Mouse (Mus musculus) heart, postnatal 14 days (tissue): ENCODE measurements around the gene Il11ra1. TPM values are rescaled to one million over a fixed set of nuclear protein-coding genes. Genes with fewer than 3 reads are reported as not detected.
A peak's percentile ranks its signal among the peaks of the same experiment; 100 is the strongest.
"Not testable (repeated sequence)": the region's sequence is repeated elsewhere in the genome, so short reads cannot be mapped to it uniquely, and the experiment has no call there.

Source experiments
- DNase-seq, 2 experiments: peaks; one replicate each; pipeline ENCODE4 v3.0.0; 2021 to 2022
- intact Hi-C: fragments of 180-260 bp; cut with DNase I; formaldehyde crosslinking; loops from one replicate; pipeline ENCODE4 v1.15.1; 2025
- long read RNA-seq, 2 experiments: library from polyadenylated mRNA; stranded (forward); transcript quantifications; one replicate each; pipeline ENCODE4 v2.0.0; 2021
- total RNA-seq, 2 experiments: library from RNA; stranded (reverse); gene quantifications; 2 replicates each; pipeline ENCODE4 v1.2.3; 2021

Gene Il11ra1
- 10 to 100 TPM; 56.9 to 61.0 TPM for total RNA-seq
- long read RNA-seq, experiment 1, transcript Il11ra1-201 (13 exons, 2,009 nt), result major isoform, 121 of 137 reads
- long read RNA-seq, experiment 1, partial matches to known transcripts, result 6 of 137 reads
- long read RNA-seq, experiment 1, other reads (novel, unspliced or antisense), result 9 of 137 reads
- long read RNA-seq, experiment 2, transcript Il11ra1-201 (13 exons, 2,009 nt), result major isoform, 86 of 111 reads
- long read RNA-seq, experiment 2, partial matches to known transcripts, result 9 of 111 reads
- long read RNA-seq, experiment 2, other reads (novel, unspliced or antisense), result 13 of 111 reads

DNA sequence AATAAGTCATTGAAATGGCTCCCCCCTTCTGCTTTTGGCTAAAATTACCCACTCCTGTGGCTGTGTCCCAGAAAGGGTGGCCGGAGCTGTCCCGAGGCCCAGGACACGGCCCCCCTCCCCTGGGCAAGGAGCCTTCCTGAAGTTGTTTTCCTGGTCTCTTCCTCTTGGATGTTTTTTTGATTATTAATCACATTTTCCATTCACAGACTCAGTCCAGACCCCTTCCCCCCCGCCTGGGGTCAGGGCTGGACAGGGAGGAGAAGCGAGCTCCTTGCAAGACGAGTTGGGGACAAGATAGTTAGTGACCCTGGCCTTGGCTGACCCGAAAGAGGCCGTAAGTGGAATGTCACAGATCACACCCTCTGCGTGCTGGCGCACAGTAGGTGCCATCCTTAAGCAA, at the start of gene Il11ra1:
Gene Il11ra1, plus strand, starts transcription at position 207 of the 400 bp plus-strand sequence.
- DNase-seq, intact Hi-C loops: not testable (repeated sequence)

GRCm38 (mm10) chr4:41653296-41653695, 46.5 kb upstream of the Il11ra1 start:
- intact Hi-C loops, result loop anchor here (1.0 to 2.0 kb wide), 3 partner anchors 38 to 185 kb away; no protein-coding TSS in a partner anchor
- DNase-seq, result peak; percentile 75 to 85

DNA sequence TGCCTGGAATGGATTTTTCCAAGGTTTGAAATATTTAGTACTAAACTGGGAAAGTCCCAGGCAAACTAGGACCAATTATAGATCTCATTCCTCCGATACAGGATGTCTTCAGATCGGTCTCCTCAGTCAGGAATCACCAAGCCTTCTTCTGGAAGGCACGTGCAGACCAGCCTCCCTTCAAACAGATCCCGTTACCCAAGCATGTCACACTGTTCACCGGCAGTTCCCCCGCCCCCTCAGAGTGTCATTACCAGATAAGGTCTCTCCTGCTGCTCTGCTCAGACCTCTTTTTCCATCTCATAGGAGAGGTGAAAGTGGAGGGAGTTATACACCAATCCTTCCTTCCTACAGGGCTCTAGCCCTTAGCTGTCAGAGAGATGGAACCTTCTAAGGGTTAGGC, 46.1 kb upstream of the Il11ra1 start:
- DNase-seq, result no peak
- intact Hi-C loops, result loop anchor here (1.0 to 2.0 kb wide), 4 partner anchors 39 to 185 kb away; partner anchors contain the start of gene Cntfr

DNA sequence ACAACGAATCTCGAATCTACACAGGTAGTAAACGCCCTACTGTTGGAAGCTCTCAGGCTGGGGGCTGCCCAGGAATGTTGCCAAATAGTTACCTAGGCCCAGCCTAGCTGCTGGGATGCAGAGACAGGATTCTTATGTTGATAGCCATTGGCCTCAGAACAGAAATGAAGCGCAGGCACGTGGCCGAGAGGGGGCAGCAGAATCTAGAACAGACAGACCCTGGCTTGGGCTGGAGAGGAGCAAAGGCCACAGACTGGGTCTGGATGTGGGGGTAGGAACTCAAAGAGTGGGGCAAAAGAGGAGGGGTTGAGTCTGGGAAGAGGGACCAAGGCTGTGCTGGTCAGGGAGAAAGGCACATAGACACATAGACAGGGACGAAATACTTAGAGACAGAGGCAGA, 45.6 kb upstream of the Il11ra1 start:
- peak; percentile 64 to 75 for DNase-seq
- intact Hi-C loops, result loop anchor here (2.0 kb wide), 1 partner anchor 43 kb away; the partner anchor contains the start of gene Cntfr

DNA sequence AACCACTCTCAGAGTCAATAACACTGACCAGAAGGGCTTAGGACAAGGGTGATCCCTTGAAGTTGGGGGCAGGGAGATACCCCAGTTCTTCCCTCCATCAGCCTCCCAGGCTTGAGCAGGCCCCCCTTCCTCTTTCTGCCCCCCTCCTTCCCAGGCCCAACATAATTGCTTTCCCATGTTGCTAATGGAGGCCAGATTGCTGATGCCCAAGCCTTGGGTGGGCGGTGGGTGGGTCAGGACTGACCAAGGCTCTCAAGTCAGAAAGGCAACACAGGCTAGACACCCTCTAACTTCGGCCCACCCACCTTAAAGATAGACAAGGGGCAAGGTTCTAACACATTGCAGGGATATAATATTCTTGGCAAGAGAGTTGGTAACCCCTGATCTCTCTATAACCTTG, 44.3 kb upstream of the Il11ra1 start:
- no peak for DNase-seq
- intact Hi-C loops, result loop anchor here (2.0 kb wide), 1 partner anchor 41 kb away; the partner anchor contains the start of gene Cntfr

DNA sequence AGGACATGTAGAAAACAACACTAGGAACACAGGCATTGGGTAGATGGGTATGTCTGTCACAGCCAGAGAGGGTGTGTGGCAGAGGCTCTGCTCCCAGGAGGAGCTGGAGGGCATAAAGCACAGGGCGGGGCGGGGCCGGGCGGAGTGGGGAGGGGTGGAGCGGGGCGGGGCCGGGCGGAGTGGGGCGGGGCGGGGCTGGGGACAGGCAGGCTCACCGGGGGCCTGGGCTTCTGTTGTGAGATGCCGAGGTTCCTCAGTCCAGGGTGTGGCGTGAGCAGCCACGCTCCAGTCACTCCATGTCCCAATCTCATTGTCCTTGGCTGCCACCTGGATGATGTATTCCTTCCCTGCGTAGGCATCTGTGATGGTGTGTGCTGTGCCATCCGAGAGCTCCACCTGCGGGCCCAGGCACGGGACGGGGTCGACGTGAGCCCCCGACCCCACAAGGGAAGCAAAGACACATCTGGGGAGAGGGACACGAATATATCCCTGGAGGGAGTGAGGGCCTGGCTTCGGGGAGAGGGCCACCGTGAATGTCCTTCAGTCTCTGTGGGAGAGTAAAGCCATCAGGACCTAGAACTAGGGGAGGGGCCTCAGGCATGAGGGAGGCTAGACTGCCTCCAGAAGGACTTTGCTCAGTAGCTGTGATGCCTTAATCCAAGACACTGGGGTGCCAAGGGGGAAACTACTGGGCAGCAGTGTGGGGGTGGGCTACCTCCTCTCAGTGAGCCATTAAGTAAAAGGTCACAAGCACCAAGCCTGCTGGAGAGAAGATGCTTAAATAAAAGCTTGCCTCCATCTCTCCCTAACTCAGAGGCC, 41.0 kb upstream of the Il11ra1 start:
- DNase-seq, result no peak
- intact Hi-C loops, result no loop called here

- intact Hi-C loops, result no loop called here
- no peak for DNase-seq
These were observed 40.2 kb upstream of the Il11ra1 start for GRCm38 (mm10) chr4:41659556-41659955.

DNA sequence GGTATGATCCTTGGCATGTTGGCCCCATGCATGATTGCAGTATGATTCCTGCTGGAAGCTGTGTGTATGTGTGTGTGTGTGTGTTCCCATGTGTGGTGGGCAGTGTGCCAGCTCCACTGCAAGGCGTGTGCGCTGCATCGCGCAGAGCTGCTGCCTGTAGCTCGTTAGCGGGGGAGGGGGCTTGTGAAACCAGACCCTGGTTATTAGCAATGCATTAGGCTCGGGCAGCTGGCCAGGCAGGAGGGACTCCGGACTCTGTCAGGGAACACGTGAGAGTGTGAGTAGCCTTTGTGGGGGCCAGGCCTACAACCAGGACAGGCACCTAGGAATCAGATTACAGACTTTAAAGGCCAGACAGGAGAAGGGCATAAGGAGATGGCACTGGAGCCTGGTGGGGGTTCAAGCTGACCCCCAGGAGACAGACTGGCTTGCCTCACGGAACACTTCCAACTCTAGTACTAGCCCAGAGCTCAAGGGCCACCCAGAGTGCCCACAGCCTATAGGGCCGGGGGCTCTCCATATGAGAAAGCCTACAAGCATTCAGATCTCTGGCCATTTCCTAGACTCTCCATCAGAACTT, 38.8 kb upstream of the Il11ra1 start:
- intact Hi-C loops, result no loop called here
- DNase-seq, result no peak

GRCm38 (mm10) chr4:41662723-41663122, 37.1 kb upstream of the Il11ra1 start:
- intact Hi-C loops, result no loop called here
- DNase-seq, result no peak

DNA sequence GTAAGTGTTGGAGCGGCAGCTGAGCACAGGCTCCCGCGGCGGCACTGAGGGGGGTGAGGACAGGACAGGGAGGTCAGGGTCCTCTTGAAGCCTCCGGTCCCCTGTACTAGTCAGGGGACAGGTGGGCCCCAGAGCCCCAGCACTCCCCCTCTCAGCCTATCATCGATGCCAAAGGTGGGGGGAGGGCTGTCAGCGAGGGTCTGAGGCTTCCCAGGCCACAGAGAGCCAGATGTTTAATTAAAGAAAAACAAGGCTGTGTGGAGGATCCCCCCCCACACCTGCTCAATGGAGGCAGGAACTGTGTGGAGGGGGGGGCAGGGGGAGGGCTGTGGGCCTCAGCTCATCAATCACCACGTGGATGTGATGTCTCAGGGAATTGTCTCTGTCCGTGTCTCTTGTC, 36.2 kb upstream of the Il11ra1 start:
- DNase-seq, result no peak
- intact Hi-C loops, result no loop called here

DNA sequence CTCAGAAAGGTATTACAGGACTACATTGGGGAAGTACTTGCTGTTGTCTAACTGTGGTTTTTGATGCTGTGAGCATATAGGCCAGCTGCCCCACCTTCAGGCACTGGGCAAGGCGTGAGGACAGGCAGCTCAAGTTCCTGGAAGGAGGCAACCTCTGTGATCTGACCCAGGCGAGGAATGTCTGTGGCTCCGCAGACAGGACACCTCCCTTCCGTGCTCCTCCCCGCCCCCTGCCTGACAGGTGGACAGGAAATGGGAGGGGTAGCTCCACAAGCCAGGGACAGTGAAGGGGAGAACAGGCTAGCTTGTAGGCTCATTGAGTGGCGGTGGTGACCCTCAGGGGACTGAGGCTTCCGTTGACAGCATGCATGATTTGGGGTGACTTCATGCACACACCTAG, 35.3 kb upstream of the Il11ra1 start:
- DNase-seq, result no peak
- intact Hi-C loops, result no loop called here

- intact Hi-C loops, result no loop called here
- no peak for DNase-seq
These were observed 34.6 kb upstream of the Il11ra1 start for GRCm38 (mm10) chr4:41665009-41665675.

DNA sequence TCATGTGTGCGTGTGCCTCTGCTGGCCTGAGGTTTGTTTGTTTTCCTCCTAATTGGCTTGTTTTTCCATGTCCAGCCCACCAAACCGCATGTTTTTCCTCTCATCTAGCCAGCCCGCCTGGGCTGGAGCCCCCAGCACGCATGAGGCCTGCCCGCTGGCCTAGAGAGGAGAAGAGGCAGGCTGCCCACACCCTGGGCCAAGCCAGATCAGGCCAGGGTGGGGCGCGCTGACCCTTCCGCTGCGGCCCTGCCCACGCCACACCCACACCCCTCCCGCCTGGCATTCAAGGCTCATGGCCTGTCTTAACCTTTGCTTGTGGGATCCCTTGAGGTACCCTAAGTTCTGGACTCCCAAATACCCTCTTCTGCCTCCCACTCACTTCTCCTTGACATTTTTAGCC, 33.1 kb upstream of the Il11ra1 start:
- intact Hi-C loops, result no loop called here
- DNase-seq, result no peak

DNA sequence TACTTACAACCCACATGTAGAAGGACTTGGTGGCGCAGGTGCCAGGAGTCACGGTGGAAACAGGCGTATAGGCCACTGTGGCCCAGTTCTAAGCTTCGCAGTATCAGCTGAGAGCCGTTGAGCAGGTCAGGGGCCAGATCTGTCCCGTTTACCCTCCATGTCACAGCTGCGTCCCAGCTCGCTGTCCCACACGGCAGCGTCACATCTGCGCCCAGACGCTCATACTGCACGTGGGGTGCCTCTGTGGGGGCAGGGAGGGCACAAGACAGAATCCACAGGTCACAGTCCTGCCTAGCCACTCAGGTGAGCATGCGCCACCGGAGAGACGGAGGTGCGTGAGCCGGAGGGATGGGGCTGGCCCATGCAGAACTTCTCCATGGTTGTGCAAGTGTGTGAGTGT, 29.0 kb upstream of the Il11ra1 start:
- no peak for DNase-seq
- intact Hi-C loops, result no loop called here

DNA sequence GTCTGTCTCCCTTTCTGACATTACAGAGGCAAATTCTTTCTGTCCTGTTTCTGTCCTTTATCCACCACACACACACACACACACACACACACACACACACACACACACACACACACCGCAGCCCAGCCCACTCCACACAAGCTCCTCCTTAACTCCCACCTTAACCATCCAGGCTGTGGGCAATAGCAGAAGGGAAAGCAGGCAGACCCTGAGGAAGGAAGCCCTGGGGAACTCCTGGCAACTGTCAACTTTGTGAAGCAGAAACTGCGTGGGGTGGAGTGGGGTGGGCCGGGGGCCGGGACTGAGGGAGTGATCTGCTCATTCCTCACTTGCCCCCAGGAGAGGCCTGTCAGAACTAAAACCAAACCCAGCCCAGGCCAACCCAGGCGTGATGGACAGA, 28.3 kb upstream of the Il11ra1 start:
- intact Hi-C loops, result no loop called here
- no peak for DNase-seq

GRCm38 (mm10) chr4:41671963-41672480, 27.8 kb upstream of the Il11ra1 start:
- no peak for DNase-seq
- intact Hi-C loops, result no loop called here

GRCm38 (mm10) chr4:41672522-41672963, 27.2 kb upstream of the Il11ra1 start:
- no peak for DNase-seq
- intact Hi-C loops, result no loop called here

GRCm38 (mm10) chr4:41673186-41673585, 26.6 kb upstream of the Il11ra1 start:
- intact Hi-C loops, result no loop called here
- no peak for DNase-seq

DNA sequence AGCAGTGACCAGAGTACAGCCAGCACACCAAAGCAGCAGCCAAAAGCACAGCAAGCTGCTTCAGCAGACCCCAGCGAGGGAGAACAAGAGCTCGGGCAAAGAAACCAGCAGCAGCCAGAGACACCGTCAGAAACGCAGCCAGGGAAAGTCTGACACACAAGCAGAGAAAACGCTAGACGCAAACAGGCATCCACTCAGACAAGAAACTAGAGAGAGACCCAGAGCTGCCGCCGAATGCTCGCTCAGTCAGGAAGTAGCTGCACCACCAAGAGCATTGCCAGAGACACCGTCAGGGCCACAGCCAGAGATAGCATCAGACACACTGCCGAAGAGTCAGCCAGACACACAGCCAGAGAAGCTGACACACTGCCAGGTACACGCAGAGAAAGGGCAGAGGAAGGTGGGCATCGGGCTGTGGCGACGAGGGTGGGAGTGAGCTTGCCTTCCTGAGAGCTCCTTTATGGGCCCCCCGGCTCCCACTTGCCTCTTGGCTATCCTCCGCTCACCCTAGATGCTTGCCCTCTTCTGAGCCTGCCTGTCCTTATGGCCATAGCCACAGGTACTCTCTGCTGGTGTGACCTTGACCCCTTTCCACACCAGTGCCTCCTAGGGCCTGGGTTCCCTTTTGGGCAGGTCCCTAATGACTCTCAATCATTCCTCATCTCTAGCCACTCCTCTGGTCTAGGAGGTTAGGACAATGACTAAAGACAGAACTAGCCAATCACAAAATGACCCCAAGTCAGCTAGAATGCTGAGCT, 23.4 kb upstream of the Il11ra1 start:
- DNase-seq, result no peak
- intact Hi-C loops, result no loop called here
